Mouse (Mus musculus) adrenal gland, adult 10 weeks (tissue): ENCODE results near the gene Nr2c1. TPM values are rescaled to one million over a fixed set of nuclear protein-coding genes. Genes with fewer than 3 reads are reported as not detected.

Source experiments
- polyA plus RNA-seq: library from polyadenylated mRNA; stranded (reverse); fragments of 350-450 nt; fragmentation: Illumina TruSeq; extraction: RNeasy Lipid Tissue Mini Kit (QIAGEN cat#74804); gene quantifications from one replicate; pipeline ENCODE4 v1.2.3, GENCODE M21; 2014; ENCODE audit warnings: low read depth, low replicate concordance

Gene Nr2c1
- polyA plus RNA-seq: 24.2 TPM

GRCm38 (mm10) chr10:94147756-94148531 lies at the start of gene Nr2c1:
TSS of gene Nr2c1 (plus strand) at chr10:94148023.

DNA sequence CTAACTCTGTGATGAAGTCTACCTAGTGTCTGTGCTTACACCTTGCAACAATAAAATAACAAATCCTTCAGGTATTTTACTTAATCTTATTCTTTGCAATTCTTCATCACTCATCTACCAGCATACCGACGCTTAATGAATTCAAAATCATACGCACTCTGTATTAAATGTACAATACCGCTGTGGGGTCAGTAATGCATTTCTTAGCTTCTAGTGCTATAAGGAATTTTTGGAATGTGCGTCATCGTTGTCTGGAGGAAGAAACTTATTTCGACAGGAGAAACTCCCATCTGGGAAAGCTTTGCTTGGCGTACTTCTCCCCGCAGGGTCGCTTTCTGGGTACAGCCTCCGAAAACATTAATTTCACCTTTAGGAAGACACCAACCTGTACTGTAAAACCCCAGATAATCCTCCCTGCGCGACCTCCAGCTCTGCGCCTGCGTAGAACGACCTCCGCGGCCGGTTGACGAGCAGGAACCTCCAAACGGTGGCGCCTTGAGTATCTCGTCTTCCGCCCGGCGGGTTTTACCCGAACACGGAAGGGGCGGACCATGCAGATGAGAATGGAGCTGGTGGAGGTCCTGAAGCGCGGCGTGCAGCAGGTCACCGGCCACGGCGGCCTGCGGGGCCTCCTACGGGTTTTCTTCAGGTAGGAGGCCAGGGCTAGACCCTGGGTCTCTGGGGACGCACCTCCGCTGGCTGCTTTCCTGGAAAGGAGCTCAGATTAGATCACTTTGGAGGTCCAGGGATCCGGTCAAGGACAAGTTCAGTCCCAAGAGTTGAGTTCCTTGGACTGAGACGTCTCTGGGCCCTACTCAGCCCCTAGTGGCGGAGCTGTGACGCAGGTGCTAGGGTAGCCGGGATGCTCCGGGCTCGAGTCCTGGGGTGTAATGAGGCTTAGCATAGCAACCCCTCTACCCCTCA lies 50.9 kb downstream of the Nr2c1 start, which contains the start of gene Ndufa12:
Gene Ndufa12, plus strand, starts transcription at position 239 of the 924 bp plus-strand sequence.

Other genes starting within 250 kb of the Nr2c1 start
- gene Vezt, start 112.2 kb upstream of the Nr2c1 start, polyA plus RNA-seq: 8.0 TPM
- gene Fgd6, start 112.0 kb upstream of the Nr2c1 start, polyA plus RNA-seq: 4.8 TPM
- 159 TPM for gene Ndufa12, start 50.7 kb downstream of the Nr2c1 start, polyA plus RNA-seq
- not detected for gene Gm4792, start 150.7 kb downstream of the Nr2c1 start, polyA plus RNA-seq
- 11.7 TPM for gene Tmcc3, start 163.9 kb downstream of the Nr2c1 start, polyA plus RNA-seq